Mouse (Mus musculus) limb, embryonic 12.5 days (tissue): ENCODE data around the gene Cep164. TPM values are rescaled to one million over a fixed set of nuclear protein-coding genes. Genes with fewer than 3 reads are reported as not detected.
A peak's percentile ranks its signal among the peaks of the same experiment; 100 is the strongest.

Source experiments
- ATAC-seq: fragments of 200-750 bp; cut with Nextera tagmentation; 2 replicates; pipeline ENCODE4 v1.8.0; 2017; ENCODE audit warnings: low read depth, moderate TSS enrichment; ENCODE audit not compliant: insufficient number of reproducible peaks, insufficient read depth, low FRiP score, low TSS enrichment
- H3K27ac ChIP-seq: fragments of 300-500 bp; sonication (generic); 2 replicates; pipeline ENCODE4 v1.5.1; 2016; ENCODE audit warnings: mild to moderate bottlenecking, moderate library complexity
- H3K27me3 ChIP-seq: fragments of 300-500 bp; sonication (generic); 2 replicates; pipeline ENCODE4 v1.6.1; 2016; ENCODE audit warnings: mild to moderate bottlenecking, moderate library complexity
- H3K36me3 ChIP-seq: fragments of 300-500 bp; sonication (generic); 2 replicates; pipeline ENCODE4 v1.6.1; 2016; ENCODE audit warnings: mild to moderate bottlenecking, moderate library complexity
- H3K4me1 ChIP-seq: fragments of 300-500 bp; sonication (generic); replicated peaks from 2 replicates; pipeline ENCODE4 v1.6.1; 2016
- H3K4me2 ChIP-seq: fragments of 300-500 bp; sonication (generic); 2 replicates; pipeline ENCODE4 v1.6.1; 2016; ENCODE audit warnings: mild to moderate bottlenecking, moderate library complexity
- H3K4me3 ChIP-seq: fragments of 300-500 bp; sonication (generic); replicated peaks from 2 replicates; pipeline ENCODE4 v1.5.1; 2016; ENCODE audit warnings: mild to moderate bottlenecking
- H3K9ac ChIP-seq: fragments of 300-500 bp; sonication (generic); replicated peaks from 2 replicates; pipeline ENCODE4 v1.6.1; 2016; ENCODE audit warnings: mild to moderate bottlenecking, moderate library complexity
- H3K9me3 ChIP-seq: fragments of 300-500 bp; sonication (generic); 2 replicates; pipeline ENCODE4 v1.6.1; 2016; ENCODE audit warnings: mild to moderate bottlenecking, moderate library complexity
- WGBS: fragments of 180-500 bp; shearing (Covaris S2); methylation state at CpG from one replicate; pipeline ENCODE4 v1.1.7; 2016; 5-methylcytosine and 5-hydroxymethylcytosine counted together
- polyA plus RNA-seq: library from polyadenylated mRNA; unstranded; fragments of >200 nt; fragmentation: Nextera tagmentation; extraction: Ambion mirVana; gene quantifications from 2 replicates; pipeline ENCODE4 v1.2.1, GENCODE M21; 2016

Gene Cep164
- 23.6 and 26.2 TPM in 2 replicates for polyA plus RNA-seq

DNA sequence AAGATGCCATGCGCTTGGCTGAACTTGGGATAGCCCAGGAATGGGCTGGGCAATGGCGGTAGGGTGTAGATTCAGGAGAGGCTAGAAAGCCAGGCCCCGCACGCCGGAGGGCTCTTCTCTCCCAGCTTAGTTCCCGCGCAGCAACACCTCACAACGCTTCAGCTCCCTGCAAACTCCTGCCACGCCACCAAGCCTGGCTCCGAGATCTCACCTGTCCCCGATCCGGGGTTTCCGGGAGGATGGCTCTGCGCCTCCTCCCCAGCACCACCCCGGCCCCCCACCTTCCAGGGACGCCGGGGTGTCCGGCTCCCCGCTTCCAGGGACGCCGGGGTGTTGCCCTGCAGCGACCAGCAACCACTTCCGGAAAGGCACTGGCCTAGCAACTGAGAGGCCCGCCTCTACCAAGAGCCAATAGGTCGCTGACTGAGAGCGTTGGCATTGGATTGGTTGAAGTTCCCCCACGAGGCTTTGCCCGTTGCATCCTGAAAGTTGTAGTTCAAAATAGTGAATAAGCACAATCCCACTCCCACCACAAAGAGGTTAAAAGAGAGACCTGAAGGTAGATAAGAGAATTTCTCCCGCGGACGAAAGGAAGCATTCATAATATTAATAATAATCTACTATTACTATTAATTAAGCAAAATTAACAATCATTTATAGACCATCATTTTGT is at the start of gene Cep164:
Gene Cep164 (minus strand): TSS at position 401 of the 673 bp plus-strand sequence.
- Histone ChIP-seq H3K4me3 (peak within 1 kb of the TSS; percentile 68), H3K36me3 (peaks cover 4% of the 10 kb centered on the region), H3K27me3 (no peaks in the 10 kb centered on the region), H3K4me2 (peak within 1 kb of the TSS; percentile 89), H3K27ac (peak within 1 kb of the TSS; percentile 66), H3K4me1 (peaks cover 10% of the 10 kb centered on the region), H3K9me3 (0 out of 2 replicates have a peak, but pooled peaks cover 3% of the 10 kb centered on the region), H3K9ac (peak within 1 kb of the TSS; percentile 75)
- under 1% methylated on average over 31 of the region's 31 CpGs for WGBS
- ATAC-seq = peak; percentile 93

DNA sequence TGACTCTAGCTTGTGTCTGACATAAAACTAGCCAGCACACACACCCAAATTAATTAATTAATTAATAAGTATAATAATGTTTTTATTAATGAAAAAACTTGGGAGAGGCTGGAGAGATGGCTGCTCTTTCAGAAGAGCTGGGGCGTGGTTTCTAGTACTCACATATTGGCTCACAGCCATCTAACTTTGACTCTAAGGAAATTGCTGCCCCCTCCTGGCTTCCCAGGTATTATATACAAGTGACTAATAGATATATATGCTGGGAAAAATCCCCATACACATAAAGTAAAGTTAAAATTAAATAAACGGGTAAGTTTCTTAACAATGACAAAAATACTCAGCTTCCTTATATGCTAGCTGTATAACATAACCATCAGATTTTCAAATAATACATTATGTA is 49.4 kb upstream of the Cep164 start:
- Histone ChIP-seq H3K4me2 (no peak overlapping the region), H3K27ac (no peak overlapping the region), H3K4me3 (no peak overlapping the region), H3K9ac (no peak overlapping the region), H3K27me3 (no peaks in the 10 kb centered on the region), H3K4me1 (no peaks in the 10 kb centered on the region), H3K36me3 (peaks cover 84% of the 10 kb centered on the region), H3K9me3 (no peaks in the 10 kb centered on the region)
- ATAC-seq = no peak
- 78% methylated on average over 2 of the region's 2 CpGs for whole genome bisulfite sequencing

- H3K4me2 ChIP-seq = no peak overlapping the region
- peaks cover 95% of the 10 kb centered on the region for H3K36me3 ChIP-seq
- no peaks in the 10 kb centered on the region for H3K27me3 ChIP-seq
- no peaks in the 10 kb centered on the region for H3K4me1 ChIP-seq
- ATAC-seq = no peak
- 94% methylated on average over 3 of the region's 3 CpGs for WGBS
- H3K9ac ChIP-seq = no peak overlapping the region
- H3K9me3 ChIP-seq = no peaks in the 10 kb centered on the region
- H3K4me3 ChIP-seq = no peak overlapping the region
- no peak overlapping the region for H3K27ac ChIP-seq
Observed at GRCm38 (mm10) chr9:45870265-45870664, 41.8 kb upstream of the Cep164 start.

DNA sequence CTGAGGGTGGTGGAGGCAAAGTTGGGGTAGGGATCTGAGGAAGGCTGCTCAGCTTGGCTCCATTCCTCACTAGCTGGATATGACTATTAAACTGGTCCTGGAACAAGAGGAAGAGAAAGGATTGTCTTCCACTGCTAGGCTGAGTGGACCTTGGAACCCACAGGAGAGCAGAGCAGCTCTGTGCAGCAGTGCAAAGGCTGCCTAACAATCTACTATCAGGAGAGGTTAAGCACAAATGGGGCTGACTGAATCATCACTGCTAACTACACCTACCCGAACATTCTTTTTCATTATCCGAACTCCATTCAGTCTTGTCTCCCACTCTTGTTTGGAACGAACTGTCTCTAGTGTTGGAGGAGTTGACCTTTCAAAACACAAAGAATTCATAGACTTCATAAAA is 40.7 kb upstream of the Cep164 start:
- Histone ChIP-seq H3K9ac (no peak overlapping the region), H3K4me1 (no peaks in the 10 kb centered on the region), H3K4me3 (no peak overlapping the region), H3K9me3 (no peaks in the 10 kb centered on the region), H3K4me2 (no peak overlapping the region), H3K27me3 (no peaks in the 10 kb centered on the region), H3K36me3 (peaks cover 95% of the 10 kb centered on the region), H3K27ac (no peak overlapping the region)
- 98% methylated on average over 3 of the region's 3 CpGs for WGBS
- no peak for ATAC-seq

DNA sequence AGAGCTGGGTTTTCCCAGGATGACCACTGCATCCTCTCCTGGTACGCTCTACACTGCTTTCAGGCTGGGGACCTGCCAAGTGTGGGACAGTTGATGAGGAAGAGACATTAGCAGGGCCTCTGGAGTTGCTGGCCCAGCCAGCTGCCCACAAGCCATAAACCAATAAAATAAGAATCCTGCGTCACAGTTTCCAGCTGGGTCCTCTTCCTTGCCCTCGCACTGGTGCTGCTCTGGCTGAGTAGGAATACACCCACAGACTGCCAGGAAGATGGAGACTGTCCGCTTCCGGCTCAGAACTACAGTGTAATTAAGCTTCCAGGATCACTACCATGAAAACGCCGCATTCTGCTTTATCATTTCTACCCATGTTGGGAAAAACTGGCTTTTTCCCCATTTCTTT is 33.3 kb upstream of the Cep164 start:
- Histone ChIP-seq H3K4me1 (no peaks in the 10 kb centered on the region), H3K4me2 (no peak overlapping the region), H3K36me3 (peaks cover 98% of the 10 kb centered on the region), H3K9ac (no peak overlapping the region), H3K27me3 (no peaks in the 10 kb centered on the region), H3K4me3 (no peak overlapping the region), H3K27ac (no peak overlapping the region), H3K9me3 (no peaks in the 10 kb centered on the region)
- WGBS = 77% methylated on average over 7 of the region's 7 CpGs
- ATAC-seq = no peak

GRCm38 (mm10) chr9:45859364-45859763 is 30.9 kb upstream of the Cep164 start:
- ATAC-seq = no peak
- H3K4me3 ChIP-seq = no peak overlapping the region
- no peak overlapping the region for H3K4me2 ChIP-seq
- H3K4me1 ChIP-seq = no peaks in the 10 kb centered on the region
- no peak overlapping the region for H3K9ac ChIP-seq
- peaks cover 98% of the 10 kb centered on the region for H3K36me3 ChIP-seq
- H3K27me3 ChIP-seq = no peaks in the 10 kb centered on the region
- no peak overlapping the region for H3K27ac ChIP-seq
- no peaks in the 10 kb centered on the region for H3K9me3 ChIP-seq
- 91% methylated on average over 10 of the region's 10 CpGs for WGBS

DNA sequence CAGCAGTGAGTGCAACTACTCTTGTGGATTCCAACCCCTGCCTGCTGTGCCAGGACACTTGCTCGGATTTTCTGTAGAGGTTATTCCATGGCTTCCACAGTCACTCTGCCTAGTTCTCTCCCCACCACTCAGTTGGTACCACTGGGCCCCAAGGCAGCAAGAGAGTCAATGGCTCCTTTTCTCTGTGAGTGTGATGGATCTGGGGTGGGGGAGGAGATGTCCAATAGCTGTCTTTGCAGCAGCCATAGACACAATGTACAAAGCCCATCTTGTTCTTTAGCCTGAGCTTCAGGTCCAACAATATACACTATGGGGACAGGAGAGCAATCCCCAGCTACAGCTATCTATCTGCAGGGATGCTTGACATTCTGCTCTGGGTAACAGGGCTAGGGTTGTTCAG is 25.6 kb upstream of the Cep164 start:
- Histone ChIP-seq H3K9me3 (no peaks in the 10 kb centered on the region), H3K27me3 (no peaks in the 10 kb centered on the region), H3K4me3 (no peak overlapping the region), H3K36me3 (peaks cover 62% of the 10 kb centered on the region), H3K4me2 (no peak overlapping the region), H3K9ac (no peak overlapping the region), H3K27ac (no peak overlapping the region), H3K4me1 (no peaks in the 10 kb centered on the region)
- 92% methylated on average over 1 of the region's 1 CpGs for WGBS
- ATAC-seq = no peak

DNA sequence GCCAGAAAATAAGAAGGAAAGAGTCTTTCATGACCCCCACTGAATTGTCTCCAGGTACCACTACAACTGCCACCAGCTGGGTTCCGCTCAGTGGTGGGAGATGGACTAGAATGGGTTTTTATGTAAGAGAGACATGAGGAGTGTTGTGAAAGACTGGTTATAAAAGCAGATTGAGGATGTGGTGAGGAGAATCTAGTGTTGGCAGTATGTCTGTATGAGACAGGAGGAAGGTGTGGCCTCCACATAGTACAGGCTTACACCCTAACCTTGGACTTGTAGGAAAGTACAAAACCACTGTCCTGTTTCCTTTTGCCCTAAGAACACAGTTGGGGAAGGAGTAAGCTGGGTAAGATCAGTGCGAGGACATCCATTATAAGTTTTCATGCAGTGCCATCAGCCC is 25.2 kb upstream of the Cep164 start:
- Histone ChIP-seq H3K4me1 (no peaks in the 10 kb centered on the region), H3K9ac (no peak overlapping the region), H3K4me2 (no peak overlapping the region), H3K27me3 (no peaks in the 10 kb centered on the region), H3K4me3 (no peak overlapping the region), H3K9me3 (no peaks in the 10 kb centered on the region), H3K27ac (no peak overlapping the region), H3K36me3 (peaks cover 58% of the 10 kb centered on the region)
- no peak for ATAC-seq
- WGBS = 96% methylated on average over 2 of the region's 2 CpGs

GRCm38 (mm10) chr9:45851776-45852175 is 23.3 kb upstream of the Cep164 start:
- Histone ChIP-seq H3K9ac (no peak overlapping the region), H3K4me3 (no peak overlapping the region), H3K4me1 (no peaks in the 10 kb centered on the region), H3K9me3 (no peaks in the 10 kb centered on the region), H3K27ac (no peak overlapping the region), H3K4me2 (no peak overlapping the region), H3K27me3 (no peaks in the 10 kb centered on the region), H3K36me3 (peaks cover 39% of the 10 kb centered on the region)
- 100% methylated on average over 2 of the region's 2 CpGs for WGBS
- ATAC-seq = no peak

DNA sequence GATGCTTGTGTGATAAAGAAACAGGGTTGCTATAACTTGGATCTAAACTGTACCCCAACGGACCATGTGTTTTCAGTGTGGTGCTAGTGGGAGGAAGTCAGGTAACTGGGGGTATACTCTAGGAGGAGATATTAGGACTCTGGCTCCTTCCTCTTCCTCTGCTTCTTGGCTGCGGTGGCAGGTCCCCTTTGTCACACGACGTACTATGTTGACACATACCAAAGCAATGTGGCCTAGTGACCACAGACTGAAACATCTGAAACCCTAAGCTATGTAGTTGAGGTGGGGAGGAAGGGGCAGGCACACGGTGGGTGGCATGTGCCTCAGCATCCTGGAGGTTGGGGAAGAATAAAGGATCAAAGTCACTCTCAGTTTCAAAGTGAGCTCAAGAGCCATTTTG is 22.8 kb upstream of the Cep164 start:
- Histone ChIP-seq H3K9me3 (no peaks in the 10 kb centered on the region), H3K9ac (no peak overlapping the region), H3K36me3 (peaks cover 35% of the 10 kb centered on the region), H3K4me1 (no peaks in the 10 kb centered on the region), H3K4me2 (no peak overlapping the region), H3K27me3 (no peaks in the 10 kb centered on the region), H3K4me3 (no peak overlapping the region), H3K27ac (no peak overlapping the region)
- ATAC-seq = no peak
- WGBS = 68% methylated on average over 5 of the region's 5 CpGs

DNA sequence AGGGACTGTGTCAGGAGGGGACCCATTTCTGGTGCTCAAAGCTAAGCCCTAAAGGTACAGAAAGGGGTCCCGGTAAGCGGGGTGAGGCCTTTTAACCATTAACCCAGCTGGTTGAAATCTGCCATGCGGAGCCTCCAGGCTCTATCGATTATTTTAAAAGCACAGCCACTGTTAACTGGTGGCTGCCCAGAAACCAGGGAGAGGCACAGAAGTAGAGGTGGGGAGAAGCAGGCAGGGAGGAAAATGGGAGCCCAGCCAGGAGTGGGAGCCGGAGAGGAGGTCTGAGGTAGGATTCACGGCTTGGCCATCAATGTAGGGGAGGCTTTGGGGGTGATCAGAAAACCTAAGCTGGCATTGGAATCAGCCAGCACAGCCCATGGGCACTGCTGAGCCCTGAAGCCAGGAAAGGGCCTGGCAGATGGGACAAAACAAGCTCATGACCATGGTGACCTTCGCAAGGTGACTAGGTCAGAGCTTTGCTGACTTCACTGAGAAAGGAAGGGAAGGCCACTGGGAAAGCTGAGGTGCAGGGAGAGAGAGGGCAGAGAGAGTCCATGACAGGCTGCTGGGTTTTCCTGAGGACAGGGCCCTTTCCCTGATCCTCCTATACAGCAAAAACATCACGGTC is 22.2 kb upstream of the Cep164 start:
- ATAC-seq = no peak
- 0 out of 2 replicates have a peak overlapping the region, but pooled peaks have one; percentile 9 for H3K9ac ChIP-seq
- 0 out of 2 replicates have a peak overlapping the region, but pooled peaks have one; percentile 19 for H3K27ac ChIP-seq
- H3K9me3 ChIP-seq = no peaks in the 10 kb centered on the region
- H3K4me1 ChIP-seq = no peaks in the 10 kb centered on the region
- H3K4me2 ChIP-seq = no peak overlapping the region
- H3K4me3 ChIP-seq = no peak overlapping the region
- WGBS = 87% methylated on average over 8 of the region's 8 CpGs
- H3K27me3 ChIP-seq = no peaks in the 10 kb centered on the region
- peaks cover 28% of the 10 kb centered on the region for H3K36me3 ChIP-seq
